Mouse (Mus musculus) common myeloid progenitor, adult 5-6 weeks (primary cell): ENCODE measurements around the gene Kif23. TPM values are rescaled to one million over a fixed set of nuclear protein-coding genes. Genes with fewer than 3 reads are reported as not detected.

ENCODE experiments used
- total RNA-seq: library from RNA; stranded (forward); fragments of 200-1000, 187-1606 nt; gene quantifications from 2 replicates; pipeline ENCODE4 v1.2.3, GENCODE M21; 2017

Gene Kif23
- total RNA-seq, 1 experiment from 2014 or later = 241 TPM

Other genes with a start within 250 kb of the Kif23 start
- 4,884 and 5,218 TPM in 2 replicates for gene Rplp1, start 32.2 kb downstream of the Kif23 start, total RNA-seq
- 0.68 and 2.4 TPM in 2 replicates for gene Paqr5, start 80.1 kb upstream of the Kif23 start, total RNA-seq
- gene Glce, start 175.9 kb upstream of the Kif23 start, total RNA-seq = 11.6 and 12.6 TPM in 2 replicates